Mouse (Mus musculus): ENCODE measurements around the gene 1110004F10Rik. TPM values are rescaled to one million over a fixed set of nuclear protein-coding genes. Genes with fewer than 3 reads are reported as not detected.

Gene 1110004F10Rik
- polyA plus RNA-seq, 2 experiments = 56.8 to 116 TPM

DNA sequence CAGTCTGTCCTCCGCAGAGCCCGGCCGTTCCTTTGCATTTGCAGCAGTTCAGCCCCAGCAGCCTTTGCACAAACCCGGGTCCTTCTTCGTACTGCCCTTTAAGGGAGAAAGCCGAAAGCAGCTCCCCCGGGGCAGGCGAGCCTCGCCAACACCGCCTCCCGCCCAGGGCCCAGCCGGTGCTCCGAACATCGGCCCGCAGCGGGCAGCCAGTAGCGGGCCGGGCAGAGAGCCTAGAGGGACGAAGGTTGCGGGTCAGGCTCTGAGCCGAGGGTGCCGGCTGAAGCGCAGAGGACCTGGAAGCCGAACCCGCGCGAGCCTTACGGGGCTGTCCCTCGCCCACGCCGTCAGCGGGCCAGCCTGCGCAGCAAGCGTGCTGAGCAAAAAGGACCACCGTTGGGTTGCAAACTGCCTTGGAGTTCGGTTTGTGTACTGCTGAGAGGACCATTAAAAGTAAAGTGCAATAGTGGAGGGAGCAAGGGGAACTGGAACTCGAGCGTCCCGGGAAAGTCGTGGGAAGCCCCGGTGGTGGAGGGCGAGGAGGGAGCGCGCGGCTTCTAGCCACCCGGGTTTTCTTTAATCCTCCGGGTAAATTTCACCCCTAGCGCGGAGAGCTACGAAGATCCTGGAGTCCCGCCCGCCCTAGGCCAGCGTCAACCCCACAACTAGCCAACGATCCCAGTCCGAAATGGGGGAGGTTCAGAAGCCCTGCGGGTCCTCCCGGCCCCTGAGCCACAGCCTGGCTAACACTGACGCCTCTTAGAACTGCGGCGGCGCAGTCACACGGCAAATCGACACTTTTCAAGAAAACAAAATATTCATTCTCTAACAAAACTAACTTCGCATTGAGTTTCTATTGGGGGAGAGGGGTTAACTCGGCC is 7.2 kb upstream of the 1110004F10Rik start:
- Histone ChIP-seq H3K4me1 (replicated peaks; ENCODE audit: control insufficient read depth in 2 of 2, insufficient read depth in 2 of 2, low read length in 1 of 2) (0 out of 4 replicates have a peak, but pooled peaks cover 2 to 5% of the 10 kb centered on the region in 2 experiments), H3K27ac (no peak overlapping the region), H3K27me3 (ENCODE audit: control insufficient read depth, insufficient read depth, low read length) (peaks cover 61% of the 10 kb centered on the region), H3K9me3 (ENCODE audit: control insufficient read depth, low read length) (no peaks in the 10 kb centered on the region), H3K4me3 (ENCODE audit: insufficient read depth in 1 of 2, low read depth in 2 of 2, low read length in 2 of 2) (peak overlapping the region; percentile 58 to 70), H3K9ac (replicated peaks) (peak overlapping the region; percentile 76), H3K4me2 (ENCODE audit: low read depth) (peak overlapping the region; percentile 100), H3K36me3 (replicated peaks; ENCODE audit: control insufficient read depth, insufficient read depth, low read depth) (no peaks in the 10 kb centered on the region)
- under 1% methylated on average over 65 of the region's 65 CpGs for WGBS (ENCODE audit: insufficient replicate concordance)
- TF ChIP-seq EP300 (IDR thresholded peaks at IDR 0.05; ENCODE audit: low read depth) (no peak), CTCF (IDR thresholded peaks at IDR 0.05; ENCODE audit: low read depth) (no peak)
- ATAC-seq (ENCODE audit: insufficient read depth) (peak; percentile 66), DNase-seq (ENCODE audit: low read depth in 3 of 3, low spot score in 3 of 3) (no peak)

DNA sequence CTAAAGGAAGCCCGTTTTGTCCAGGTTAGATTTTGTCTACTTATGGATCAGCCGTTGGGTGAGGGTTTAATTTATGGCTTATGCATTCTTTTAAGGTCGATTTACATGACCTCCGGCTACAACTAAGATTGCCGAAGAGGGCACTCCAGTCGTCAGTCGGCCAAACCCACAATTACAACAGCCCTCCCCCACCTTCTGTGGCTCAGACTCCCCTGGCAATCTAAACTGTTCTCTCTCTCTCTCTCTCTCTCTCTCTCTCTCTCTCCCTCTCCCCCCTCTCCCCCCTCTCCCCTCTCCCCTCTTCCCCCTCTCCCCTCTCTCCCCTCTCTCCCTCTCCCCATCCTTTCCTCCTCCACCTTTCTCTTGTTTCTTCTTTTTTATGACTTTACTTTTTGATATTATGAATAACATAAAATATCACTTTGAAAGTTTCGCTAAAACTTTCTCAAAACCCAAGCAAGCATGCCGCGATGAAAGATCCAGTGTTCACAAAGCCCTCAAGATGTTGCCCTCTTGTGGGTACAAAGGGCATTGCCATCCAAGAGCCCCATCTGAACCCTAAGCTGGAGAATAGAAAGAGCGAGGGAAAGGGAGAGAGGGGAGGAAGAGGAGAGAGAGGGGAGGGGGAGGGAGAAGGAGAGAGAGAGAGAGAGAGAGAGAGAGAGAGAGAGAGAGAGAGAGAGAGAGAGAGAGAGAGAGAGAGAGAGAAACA is 6.4 kb upstream of the 1110004F10Rik start:
- 0 out of 4 replicates have a peak, but pooled peaks cover 2 to 5% of the 10 kb centered on the region in 2 experiments for H3K4me1 ChIP-seq (replicated peaks; ENCODE audit: control insufficient read depth in 2 of 2, insufficient read depth in 2 of 2, low read length in 1 of 2)
- H3K9ac ChIP-seq (replicated peaks) = peak overlapping the region; percentile 76
- no peaks in the 10 kb centered on the region for H3K9me3 ChIP-seq (ENCODE audit: control insufficient read depth, low read length)
- H3K27ac ChIP-seq = no peak overlapping the region
- DNase-seq (ENCODE audit: low read depth in 3 of 3, low spot score in 3 of 3) = peak; percentile 64 to 77 (median 68)
- TF ChIP-seq CTCF (IDR thresholded peaks at IDR 0.05; ENCODE audit: low read depth) (peak; percentile 87), EP300 (IDR thresholded peaks at IDR 0.05; ENCODE audit: low read depth) (no peak)
- H3K4me3 ChIP-seq (ENCODE audit: insufficient read depth in 1 of 2, low read depth in 2 of 2, low read length in 2 of 2) = peak overlapping the region; percentile 58 to 70
- no peaks in the 10 kb centered on the region for H3K36me3 ChIP-seq (replicated peaks; ENCODE audit: control insufficient read depth, insufficient read depth, low read depth)
- under 1% methylated on average over 11 of the region's 11 CpGs for WGBS (ENCODE audit: insufficient replicate concordance)
- ATAC-seq (ENCODE audit: insufficient read depth) = peak; percentile 47; the same call in 1 of the 2 replicates
- peak overlapping the region; percentile 100 for H3K4me2 ChIP-seq (ENCODE audit: low read depth)
- peaks cover 69% of the 10 kb centered on the region for H3K27me3 ChIP-seq (ENCODE audit: control insufficient read depth, insufficient read depth, low read length)

DNA sequence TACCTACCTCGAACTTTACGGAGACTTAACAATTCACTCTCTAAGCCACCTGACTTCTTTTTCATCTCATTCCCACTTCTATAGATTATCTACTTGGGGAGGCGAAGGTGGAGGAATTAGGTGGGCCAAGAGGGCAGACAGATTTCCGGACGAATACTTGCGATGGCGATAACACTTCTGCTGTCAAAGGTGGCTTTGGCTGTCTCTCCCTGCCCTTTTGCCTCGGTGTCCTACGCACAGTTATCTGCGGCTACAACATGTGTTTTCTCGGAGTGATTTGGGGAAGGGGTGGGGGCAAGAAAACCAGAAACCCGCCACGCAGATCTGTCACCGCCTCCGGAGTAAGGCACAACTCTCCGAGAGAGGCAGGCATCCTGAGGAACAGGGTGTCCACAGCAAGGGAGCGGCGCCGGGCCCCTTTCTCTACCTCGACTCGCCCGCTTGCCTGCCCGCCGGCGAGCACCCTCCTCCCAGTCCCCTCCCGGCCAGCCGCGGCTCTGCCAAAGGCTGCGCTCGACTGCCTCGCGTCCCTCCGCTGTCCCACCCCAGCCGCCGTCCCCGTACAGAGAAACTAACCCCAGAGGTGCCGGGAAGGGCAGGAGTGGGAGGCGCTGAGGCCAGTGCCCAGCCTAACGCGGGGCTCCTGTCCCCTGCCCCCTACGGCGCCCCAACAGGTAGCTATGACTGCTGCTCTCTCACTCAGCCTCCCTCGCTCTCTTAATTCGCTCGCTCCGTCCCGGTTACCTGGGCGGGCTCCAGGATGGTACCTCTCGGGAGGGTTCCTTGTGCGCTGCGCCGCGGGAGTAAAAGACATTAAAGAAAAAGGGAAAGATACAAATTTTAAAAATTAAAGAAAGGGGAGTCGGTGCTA is 5.6 kb upstream of the 1110004F10Rik start:
- WGBS (ENCODE audit: insufficient replicate concordance) = under 1% methylated on average over 54 of the region's 54 CpGs
- no peak overlapping the region for H3K27ac ChIP-seq
- no peak for DNase-seq (ENCODE audit: low read depth in 3 of 3, low spot score in 3 of 3)
- no peaks in the 10 kb centered on the region for H3K36me3 ChIP-seq (replicated peaks; ENCODE audit: control insufficient read depth, insufficient read depth, low read depth)
- H3K9me3 ChIP-seq (ENCODE audit: control insufficient read depth, low read length) = no peaks in the 10 kb centered on the region
- ATAC-seq (ENCODE audit: insufficient read depth) = peak; percentile 28; the same call in 1 of the 2 replicates
- peak overlapping the region; percentile 100 for H3K4me2 ChIP-seq (ENCODE audit: low read depth)
- H3K4me3 ChIP-seq (ENCODE audit: insufficient read depth in 1 of 2, low read depth in 2 of 2, low read length in 2 of 2) = peak overlapping the region; percentile 40 to 53
- TF ChIP-seq EP300 (IDR thresholded peaks at IDR 0.05; ENCODE audit: low read depth) = no peak
- no peak for TF ChIP-seq CTCF (IDR thresholded peaks at IDR 0.05; ENCODE audit: low read depth)
- H3K9ac ChIP-seq (replicated peaks) = no peak overlapping the region
- H3K4me1 ChIP-seq (replicated peaks; ENCODE audit: control insufficient read depth in 2 of 2, insufficient read depth in 2 of 2, low read length in 1 of 2) = 0 out of 4 replicates have a peak, but pooled peaks cover 2 to 5% of the 10 kb centered on the region in 2 experiments
- H3K27me3 ChIP-seq (ENCODE audit: control insufficient read depth, insufficient read depth, low read length) = peaks cover 78% of the 10 kb centered on the region

DNA sequence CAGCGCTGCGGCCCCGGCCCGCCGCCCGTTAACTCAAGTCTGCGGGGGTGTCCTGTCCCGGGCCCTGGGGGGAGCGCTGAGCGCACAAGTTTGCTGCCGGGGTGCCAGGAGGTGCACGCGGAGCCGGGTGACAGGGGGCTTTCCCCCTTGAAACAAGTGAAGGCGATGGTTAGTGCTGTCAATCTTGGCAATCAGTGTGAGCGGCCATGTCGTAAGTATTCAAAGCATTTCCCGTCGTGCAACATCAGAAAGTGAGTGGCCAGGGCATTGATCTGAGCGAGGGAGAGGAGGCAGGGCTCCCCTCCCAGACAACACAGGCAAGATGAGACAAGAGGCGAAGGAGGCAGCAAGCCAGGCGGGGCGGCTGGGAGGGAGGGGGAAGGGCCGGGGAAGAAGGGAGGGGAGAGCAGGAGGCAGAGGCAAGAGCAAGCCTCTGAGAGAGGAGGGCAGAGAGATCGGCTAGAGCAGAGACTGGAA is 4.9 kb upstream of the 1110004F10Rik start:
- no peak for TF ChIP-seq EP300 (IDR thresholded peaks at IDR 0.05; ENCODE audit: low read depth)
- TF ChIP-seq CTCF (IDR thresholded peaks at IDR 0.05; ENCODE audit: low read depth) = no peak
- Histone ChIP-seq H3K27ac (no peak overlapping the region), H3K4me3 (ENCODE audit: insufficient read depth in 1 of 2, low read depth in 2 of 2, low read length in 2 of 2) (peak overlapping the region; percentile 33 to 53), H3K4me2 (ENCODE audit: low read depth) (peak overlapping the region; percentile 100), H3K9ac (replicated peaks) (no peak overlapping the region), H3K9me3 (ENCODE audit: control insufficient read depth, low read length) (no peaks in the 10 kb centered on the region), H3K36me3 (replicated peaks; ENCODE audit: control insufficient read depth, insufficient read depth, low read depth) (no peaks in the 10 kb centered on the region), H3K27me3 (ENCODE audit: control insufficient read depth, insufficient read depth, low read length) (peaks cover 85% of the 10 kb centered on the region), H3K4me1 (replicated peaks; ENCODE audit: control insufficient read depth in 2 of 2, insufficient read depth in 2 of 2, low read length in 1 of 2) (0 out of 4 replicates have a peak, but pooled peaks cover 3 to 5% of the 10 kb centered on the region in 2 experiments)
- ATAC-seq (ENCODE audit: insufficient read depth) = no peak
- 1% methylated on average over 25 of the region's 25 CpGs for WGBS (ENCODE audit: insufficient replicate concordance)
- no peak for DNase-seq (ENCODE audit: low read depth in 3 of 3, low spot score in 3 of 3)
